Mouse (Mus musculus): ENCODE data around the gene Dnah9. TPM values are rescaled to one million over a fixed set of nuclear protein-coding genes. Genes with fewer than 3 reads are reported as not detected.
A peak's percentile ranks its signal among the peaks of the same experiment; 100 is the strongest.

The Dnah9 gene
- total RNA-seq (2014; rRNA removed) (4.7 and 4.9 TPM in 2 replicates), polyA plus RNA-seq (2015; fragmentation: Nextera tagmentation; extraction: Ambion mirVana) (2.0 and 2.3 TPM in 2 replicates)

DNA sequence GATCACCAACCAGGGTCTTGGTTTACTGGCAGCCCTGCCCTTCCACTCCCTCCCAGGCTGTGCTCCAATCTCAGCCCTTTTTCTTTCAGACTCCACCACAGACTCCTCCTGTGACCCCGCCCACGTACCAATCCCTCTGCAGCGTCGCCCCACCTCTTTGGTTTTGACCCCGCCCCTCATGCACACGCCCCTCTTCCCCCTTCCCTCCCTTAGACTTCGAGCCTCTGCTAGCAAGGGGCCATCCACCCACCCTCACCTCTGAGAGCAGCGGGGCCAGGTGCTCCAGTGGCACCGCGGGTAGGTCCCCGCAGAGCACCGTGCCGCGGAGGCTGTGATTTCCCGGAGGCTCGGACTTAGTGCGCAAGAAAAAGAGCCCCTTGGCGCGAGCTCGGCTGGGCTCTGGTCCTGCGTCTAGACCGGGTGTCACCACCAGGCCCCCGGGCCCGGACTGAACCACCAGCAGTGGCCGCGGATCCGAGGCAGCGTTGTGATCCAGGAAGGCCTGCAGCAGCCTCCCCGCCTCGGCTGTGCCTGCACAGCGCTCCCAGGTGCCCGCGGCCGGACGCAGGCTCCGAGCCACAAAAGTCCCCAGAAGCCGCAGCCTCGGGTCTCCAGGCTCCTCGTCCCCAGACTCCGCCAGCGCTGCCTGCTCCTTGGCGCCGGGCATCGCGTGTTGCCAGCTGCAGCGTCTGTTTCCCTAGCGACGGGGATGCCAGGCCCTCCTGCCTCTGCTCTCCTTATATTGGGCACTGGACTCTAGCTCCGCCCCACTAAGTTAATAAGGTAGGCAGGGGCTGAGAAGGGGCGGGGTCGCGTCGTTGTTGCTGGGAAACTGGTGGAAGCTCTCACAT, at the start of gene Dnah9:
TSS of gene Dnah9 (minus strand) at position 751 of the 851 bp plus-strand sequence.
- peak within 1 kb of the TSS; percentile 73 for H3K27ac ChIP-seq (ENCODE audit: low read depth, low read length)
- peak; percentile 96 for ATAC-seq (ENCODE audit: low FRiP score)

DNA sequence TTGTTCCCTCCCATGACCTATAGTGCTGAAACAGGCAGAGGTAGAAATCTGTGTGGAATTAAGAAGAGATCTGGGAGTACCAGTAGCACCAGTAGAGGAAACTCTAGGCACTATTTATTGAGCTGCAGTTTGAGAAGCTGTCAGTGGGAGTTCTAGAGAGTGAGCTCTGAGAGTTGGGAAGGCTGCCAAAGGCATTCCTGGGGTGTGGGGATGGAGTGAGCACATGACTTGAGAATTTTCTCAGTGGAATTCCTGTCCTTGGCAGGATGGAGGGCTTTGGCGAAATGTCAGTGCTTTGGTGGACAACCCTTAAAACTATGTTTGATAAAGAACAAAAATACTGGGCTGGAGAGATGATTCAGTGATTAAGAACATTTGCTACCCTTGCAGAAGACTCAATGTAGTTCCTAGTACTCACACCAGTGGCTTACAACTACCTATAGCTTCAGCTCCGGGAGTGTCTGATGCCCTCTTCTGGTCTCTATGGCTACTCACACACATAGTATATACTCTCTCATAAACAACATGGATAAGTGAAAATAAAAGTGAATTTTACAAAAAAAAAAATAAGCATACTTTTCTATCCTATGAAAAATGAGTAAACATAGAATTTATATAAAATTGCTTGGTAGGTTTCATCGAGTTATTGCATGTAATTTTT, 20.4 kb upstream of the Dnah9 start:
- ATAC-seq (ENCODE audit: low FRiP score) (no peak), DNase-seq (ENCODE audit: low spot score) (peak; percentile 72)
- no peaks in the 10 kb centered on the region for H3K4me1 ChIP-seq (ENCODE audit: insufficient read depth, low read length)
- no peak overlapping the region for H3K4me3 ChIP-seq (ENCODE audit: low read depth, low read length)
- H3K27ac ChIP-seq (ENCODE audit: low read depth, low read length): no peak overlapping the region
- H3K4me2 ChIP-seq (ENCODE audit: low read depth, low read length, poor library complexity, severe bottlenecking): no peak overlapping the region
- no peak overlapping the region for H3K9ac ChIP-seq (replicated peaks; ENCODE audit: low read length, poor library complexity, severe bottlenecking)
- no peaks in the 10 kb centered on the region for H3K9me3 ChIP-seq (ENCODE audit: low read length)
- no peaks in the 10 kb centered on the region for H3K36me3 ChIP-seq (ENCODE audit: insufficient read depth, low read length)
- no peak for TF ChIP-seq CTCF (IDR thresholded peaks at IDR 0.05)
- 88% methylated on average over 3 of the region's 3 CpGs for WGBS
- no peaks in the 10 kb centered on the region for H3K27me3 ChIP-seq (ENCODE audit: insufficient read depth, low read length)

More for the DNA sequence above, at the start of gene Dnah9:
- peak within 1 kb of the TSS; percentile 64 for H3K4me2 ChIP-seq (ENCODE audit: low read depth, low read length, poor library complexity, severe bottlenecking)
- peak within 1 kb of the TSS; percentile 69 for H3K4me3 ChIP-seq (ENCODE audit: low read depth, low read length)
- H3K27me3 ChIP-seq (ENCODE audit: insufficient read depth, low read length): no peaks in the 10 kb centered on the region
- no peak for TF ChIP-seq CTCF (IDR thresholded peaks at IDR 0.05)
- H3K9ac ChIP-seq (replicated peaks; ENCODE audit: low read length, poor library complexity, severe bottlenecking): peak within 1 kb of the TSS; percentile 60
- H3K4me1 ChIP-seq (ENCODE audit: insufficient read depth, low read length): peaks cover 3% of the 10 kb centered on the region; the same call in 1 of the 2 replicates
- H3K36me3 ChIP-seq (ENCODE audit: insufficient read depth, low read length): no peaks in the 10 kb centered on the region
- H3K9me3 ChIP-seq (ENCODE audit: low read length): no peaks in the 10 kb centered on the region
- under 1% methylated on average over 47 of the region's 53 CpGs for WGBS
- peak; percentile 97 for DNase-seq (ENCODE audit: low spot score)

DNA sequence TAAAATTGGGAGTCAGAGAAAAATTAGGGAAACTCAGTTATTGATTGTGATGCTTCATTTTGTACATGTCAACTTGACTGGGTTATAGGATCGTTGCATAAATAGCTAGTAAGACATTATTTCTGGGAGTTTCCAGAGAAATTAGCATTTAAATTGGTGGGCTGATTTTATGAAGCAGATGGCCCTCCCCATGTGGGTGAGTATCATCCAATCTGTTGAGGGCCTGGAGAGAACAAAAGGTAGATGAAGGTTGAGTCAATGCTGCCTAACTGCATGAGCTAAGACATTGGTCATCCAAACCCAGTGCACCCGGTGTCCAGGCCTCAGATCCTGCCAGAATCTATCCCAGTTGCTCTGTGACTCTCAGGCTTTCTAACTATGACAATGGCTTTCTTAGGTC, 19.8 kb upstream of the Dnah9 start:
- no peak overlapping the region for H3K4me3 ChIP-seq (ENCODE audit: low read depth, low read length)
- no peak for TF ChIP-seq CTCF (IDR thresholded peaks at IDR 0.05)
- H3K36me3 ChIP-seq (ENCODE audit: insufficient read depth, low read length): no peaks in the 10 kb centered on the region
- no peak overlapping the region for H3K4me2 ChIP-seq (ENCODE audit: low read depth, low read length, poor library complexity, severe bottlenecking)
- WGBS: 73% methylated on average over 2 of the region's 2 CpGs
- ATAC-seq (ENCODE audit: low FRiP score): no peak
- H3K27me3 ChIP-seq (ENCODE audit: insufficient read depth, low read length): no peaks in the 10 kb centered on the region
- no peak overlapping the region for H3K9ac ChIP-seq (replicated peaks; ENCODE audit: low read length, poor library complexity, severe bottlenecking)
- DNase-seq (ENCODE audit: low spot score): no peak
- H3K4me1 ChIP-seq (ENCODE audit: insufficient read depth, low read length): no peaks in the 10 kb centered on the region
- no peaks in the 10 kb centered on the region for H3K9me3 ChIP-seq (ENCODE audit: low read length)
- no peak overlapping the region for H3K27ac ChIP-seq (ENCODE audit: low read depth, low read length)

DNA sequence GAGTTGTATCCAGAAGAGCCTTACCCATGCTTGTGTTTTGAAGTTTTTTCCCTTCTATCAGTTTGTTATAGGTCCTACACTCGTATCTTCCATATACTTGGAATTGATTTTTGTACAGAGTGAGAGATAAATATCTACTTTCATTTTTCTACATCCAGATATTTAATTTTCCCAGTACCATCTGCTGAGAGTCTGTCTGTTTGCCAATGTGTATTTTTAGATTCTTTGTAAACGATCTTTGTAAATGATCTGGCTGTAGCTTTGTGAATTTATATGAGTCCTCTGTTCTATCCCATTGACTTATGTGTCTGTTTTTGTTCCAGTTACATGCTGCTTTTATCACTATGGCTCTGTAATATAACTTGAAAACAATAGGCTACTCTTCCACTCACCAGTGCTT, 9.4 kb upstream of the Dnah9 start:
- H3K4me3 ChIP-seq (ENCODE audit: low read depth, low read length): no peak overlapping the region
- no peaks in the 10 kb centered on the region for H3K9me3 ChIP-seq (ENCODE audit: low read length)
- TF ChIP-seq CTCF (IDR thresholded peaks at IDR 0.05): no peak
- no peaks in the 10 kb centered on the region for H3K36me3 ChIP-seq (ENCODE audit: insufficient read depth, low read length)
- H3K4me1 ChIP-seq (ENCODE audit: insufficient read depth, low read length): no peaks in the 10 kb centered on the region
- ATAC-seq (ENCODE audit: low FRiP score) (no peak), DNase-seq (ENCODE audit: low spot score) (no peak)
- WGBS: 81% methylated on average over 2 of the region's 2 CpGs
- no peaks in the 10 kb centered on the region for H3K27me3 ChIP-seq (ENCODE audit: insufficient read depth, low read length)
- no peak overlapping the region for H3K4me2 ChIP-seq (ENCODE audit: low read depth, low read length, poor library complexity, severe bottlenecking)
- H3K9ac ChIP-seq (replicated peaks; ENCODE audit: low read length, poor library complexity, severe bottlenecking): no peak overlapping the region
- no peak overlapping the region for H3K27ac ChIP-seq (ENCODE audit: low read depth, low read length)

DNA sequence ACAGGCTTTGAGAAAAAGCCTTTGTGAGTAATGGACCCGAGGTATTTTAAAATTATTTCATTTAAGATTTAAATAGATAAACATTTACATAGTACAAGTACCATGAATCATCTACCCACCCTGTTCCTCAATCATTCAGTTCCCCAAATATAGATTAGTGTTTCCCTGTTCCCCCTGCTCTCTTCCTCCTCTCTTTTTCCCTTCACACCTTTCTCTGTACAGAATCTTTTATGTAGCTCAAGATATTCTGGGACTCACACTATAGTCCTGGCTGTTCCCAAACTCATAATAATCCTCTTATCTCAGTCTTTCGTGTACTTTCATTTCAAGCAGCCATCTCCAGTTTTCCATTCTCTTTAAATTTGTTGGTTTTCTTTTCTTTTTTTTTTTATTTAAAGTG, 4.3 kb downstream of the Dnah9 start:
- no peak for DNase-seq (ENCODE audit: low spot score)
- Histone ChIP-seq H3K36me3 (ENCODE audit: insufficient read depth, low read length) (no peaks in the 10 kb centered on the region), H3K4me3 (ENCODE audit: low read depth, low read length) (no peak overlapping the region), H3K4me1 (ENCODE audit: insufficient read depth, low read length) (peaks cover 2% of the 10 kb centered on the region; the same call in 1 of the 2 replicates), H3K27ac (ENCODE audit: low read depth, low read length) (no peak overlapping the region), H3K27me3 (ENCODE audit: insufficient read depth, low read length) (no peaks in the 10 kb centered on the region), H3K9ac (replicated peaks; ENCODE audit: low read length, poor library complexity, severe bottlenecking) (no peak overlapping the region), H3K4me2 (ENCODE audit: low read depth, low read length, poor library complexity, severe bottlenecking) (no peak overlapping the region), H3K9me3 (ENCODE audit: low read length) (no peaks in the 10 kb centered on the region)
- 72% methylated on average over 2 of the region's 2 CpGs for WGBS
- ATAC-seq (ENCODE audit: low FRiP score): no peak
- TF ChIP-seq CTCF (IDR thresholded peaks at IDR 0.05): no peak
